Mouse (Mus musculus) megakaryocyte, embryonic 14.5 days (primary cell): ENCODE measurements around the gene Ncoa1.

Experiments
- FLI1 ChIP-seq: IDR thresholded peaks from 2 replicates; pipeline ENCODE4 v1.6.1; 2012; ENCODE audit warnings: low read length, inconsistent platforms, mixed read lengths
- GATA1 ChIP-seq: IDR thresholded peaks from 3 replicates; pipeline ENCODE4 v1.6.1; 2012; ENCODE audit warnings: mixed read lengths, low read length, inconsistent platforms, borderline replicate concordance

DNA sequence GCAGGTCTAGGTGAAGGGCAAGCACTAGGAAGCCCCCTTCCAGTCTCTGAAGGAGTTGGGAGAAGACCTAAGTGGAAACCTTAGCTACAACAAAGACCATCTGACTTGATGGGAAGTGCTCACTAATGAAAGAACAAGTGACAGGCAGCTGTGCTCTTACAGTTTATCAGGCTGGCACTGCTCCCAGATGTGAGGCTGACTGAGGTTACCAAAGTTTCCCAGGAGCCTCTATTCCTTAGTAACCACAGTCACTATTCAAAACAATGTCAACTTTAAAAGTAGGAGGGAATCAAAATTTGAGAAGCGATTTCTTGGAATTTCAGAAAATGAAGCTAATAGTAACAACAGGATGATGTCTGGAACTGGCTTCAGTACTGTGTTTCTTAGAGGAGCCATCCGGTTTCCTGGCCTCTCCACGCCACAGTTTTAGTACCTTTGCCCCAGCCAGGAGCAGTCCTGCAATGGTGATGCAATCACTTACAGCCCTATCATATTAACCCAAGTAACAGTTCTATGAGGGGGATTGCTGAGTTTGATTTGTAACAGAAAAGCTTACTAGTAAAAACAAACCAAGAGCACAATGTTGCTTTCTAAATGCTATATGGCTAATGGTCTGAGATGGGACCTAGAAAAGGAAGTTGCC lies 90.8 kb downstream of the Ncoa1 start:
- no peak for TF ChIP-seq FLI1
- no peak for TF ChIP-seq GATA1
